Mouse (Mus musculus): ENCODE measurements around the gene Lrrc3c. TPM values are rescaled to one million over a fixed set of nuclear protein-coding genes. Genes with fewer than 3 reads are reported as not detected.

Gene Lrrc3c
- total RNA-seq (2021) (not detected), polyA plus RNA-seq (2012; rRNA removed) (not detected in 2 replicates)
- long read RNA-seq = 0 reads

GRCm38 (mm10) chr11:98597991-98598390 is at the start of gene Lrrc3c:
Gene Lrrc3c (plus strand): TSS chr11:98598291.
- Histone ChIP-seq H3K9ac (ENCODE audit: low read depth, low read length) (no peak within 1 kb of the TSS), H3K36me3 (ENCODE audit: control insufficient read depth, insufficient read depth, low read length) (no peaks in the 10 kb centered on the region), H3K4me3 (no peak within 1 kb of the TSS), H3K27ac (no peak within 1 kb of the TSS), H3K4me1 (ENCODE audit: control insufficient read depth, insufficient read depth, low read length) (no peaks in the 10 kb centered on the region), H3K27me3 (ENCODE audit: control insufficient read depth, insufficient read depth, low read length) (no peaks in the 10 kb centered on the region), H3K79me2 (replicated peaks; ENCODE audit: control insufficient read depth, insufficient read depth, low read length) (no peaks in the 10 kb centered on the region)
- TF ChIP-seq EP300 (IDR thresholded peaks at IDR 0.05; ENCODE audit: insufficient read depth, low read depth, low read length) (no peak), CTCF (IDR thresholded peaks at IDR 0.05) (no peak), POLR2A (IDR thresholded peaks at IDR 0.05; ENCODE audit: insufficient read depth, low read depth, low read length) (no peak)
- DNase-seq = no peak
- intact Hi-C loops (cut with DNase I) = loop anchor here (2.0 to 5.0 kb wide), 2 partner anchors 47 to 256 kb away; partner anchors contain the start of gene Zpbp2
- 81% methylated on average over 8 of the region's 8 CpGs for WGBS

DNA sequence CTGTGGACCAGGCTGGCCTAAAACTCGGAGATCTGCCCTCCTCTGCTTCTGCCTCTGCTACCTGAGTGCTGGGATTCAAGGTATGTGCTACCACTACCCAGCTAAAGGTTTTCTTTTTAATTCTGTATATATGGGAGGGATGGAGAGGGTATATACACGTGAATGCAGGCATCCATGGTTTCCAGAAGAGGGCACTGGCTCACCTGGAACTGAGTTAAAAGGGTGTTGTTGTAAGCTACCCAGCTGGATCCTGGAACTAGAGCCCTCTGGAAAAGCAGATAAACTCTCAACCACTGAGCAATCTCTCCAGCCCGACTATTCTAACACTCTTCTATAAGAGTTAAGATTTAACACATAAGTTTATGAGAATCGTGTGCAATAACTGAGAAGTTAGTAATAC is 48.7 kb upstream of the Lrrc3c start:
- H3K27ac ChIP-seq = no peak overlapping the region
- no peak overlapping the region for H3K9ac ChIP-seq (ENCODE audit: low read depth, low read length)
- H3K4me1 ChIP-seq (ENCODE audit: control insufficient read depth, insufficient read depth, low read length) = 0 out of 2 replicates have a peak, but pooled peaks cover 3% of the 10 kb centered on the region
- H3K4me3 ChIP-seq = no peak overlapping the region
- H3K79me2 ChIP-seq (replicated peaks; ENCODE audit: control insufficient read depth, insufficient read depth, low read length) = no peaks in the 10 kb centered on the region
- intact Hi-C loops (cut with DNase I) = no loop called here
- 65% methylated on average over 4 of the region's 4 CpGs for WGBS
- DNase-seq = no peak
- no peaks in the 10 kb centered on the region for H3K36me3 ChIP-seq (ENCODE audit: control insufficient read depth, insufficient read depth, low read length)
- H3K27me3 ChIP-seq (ENCODE audit: control insufficient read depth, insufficient read depth, low read length) = peaks cover 13% of the 10 kb centered on the region
- peak; percentile 33 for TF ChIP-seq CTCF (IDR thresholded peaks at IDR 0.05)
- no peak for TF ChIP-seq EP300 (IDR thresholded peaks at IDR 0.05; ENCODE audit: insufficient read depth, low read depth, low read length)

DNA sequence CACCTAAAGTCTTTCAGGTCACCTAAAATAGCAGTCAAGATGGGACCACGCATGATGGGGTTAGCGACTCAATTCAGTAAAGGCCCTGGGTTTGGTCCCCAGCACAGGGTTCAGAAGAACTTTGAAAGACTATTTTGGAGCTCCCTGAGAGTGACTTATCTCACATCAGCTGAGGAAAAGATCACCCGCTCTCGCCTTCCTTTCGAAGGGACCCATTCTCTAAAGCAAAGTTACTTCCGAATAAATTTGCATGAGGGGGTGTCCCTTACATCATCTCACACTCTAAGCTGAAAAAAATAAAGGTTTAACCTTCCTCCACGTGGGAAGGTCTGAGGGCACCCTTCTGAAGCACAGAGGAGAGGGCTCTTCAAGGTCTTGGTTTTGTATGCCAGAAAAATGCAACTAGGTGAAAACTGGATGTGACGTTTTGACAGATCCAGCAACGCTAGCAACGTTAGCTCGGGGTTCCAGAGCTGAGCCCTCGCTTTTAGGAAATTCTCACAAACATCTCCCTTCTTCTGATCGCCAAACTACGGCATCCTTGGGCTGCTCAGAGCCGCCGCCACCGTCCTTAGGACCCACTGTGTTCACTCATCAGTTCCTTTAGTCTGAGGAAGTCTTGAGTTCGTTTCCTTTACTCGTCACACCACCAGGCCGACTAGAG is 47.6 kb upstream of the Lrrc3c start:
- Histone ChIP-seq H3K27me3 (ENCODE audit: control insufficient read depth, insufficient read depth, low read length) (peaks cover 11% of the 10 kb centered on the region), H3K36me3 (ENCODE audit: control insufficient read depth, insufficient read depth, low read length) (no peaks in the 10 kb centered on the region), H3K27ac (no peak overlapping the region), H3K4me3 (peak overlapping the region; percentile 76), H3K4me1 (ENCODE audit: control insufficient read depth, insufficient read depth, low read length) (0 out of 2 replicates have a peak, but pooled peaks cover 3% of the 10 kb centered on the region), H3K79me2 (replicated peaks; ENCODE audit: control insufficient read depth, insufficient read depth, low read length) (no peaks in the 10 kb centered on the region), H3K9ac (ENCODE audit: low read depth, low read length) (no peak overlapping the region)
- WGBS = 20% methylated on average over 20 of the region's 20 CpGs
- intact Hi-C loops (cut with DNase I) = loop anchor here (2.0 kb wide), 1 partner anchor 46 kb away; no protein-coding TSS in a partner anchor
- no peak for TF ChIP-seq EP300 (IDR thresholded peaks at IDR 0.05; ENCODE audit: insufficient read depth, low read depth, low read length)
- peak in 1 of 2 experiments; percentile 19 for DNase-seq

- peak; percentile 91 to 93 for DNase-seq
- Histone ChIP-seq H3K36me3 (ENCODE audit: control insufficient read depth, insufficient read depth, low read length) (no peaks in the 10 kb centered on the region), H3K79me2 (replicated peaks; ENCODE audit: control insufficient read depth, insufficient read depth, low read length) (no peaks in the 10 kb centered on the region), H3K27ac (peak within 1 kb of the TSS; percentile 58; the same call in 1 of the 2 replicates), H3K9ac (ENCODE audit: low read depth, low read length) (peak within 1 kb of the TSS; percentile 74), H3K4me3 (peak within 1 kb of the TSS; percentile 76), H3K27me3 (ENCODE audit: control insufficient read depth, insufficient read depth, low read length) (0 out of 2 replicates have a peak, but pooled peaks cover 5% of the 10 kb centered on the region), H3K4me1 (ENCODE audit: control insufficient read depth, insufficient read depth, low read length) (0 out of 2 replicates have a peak, but pooled peaks cover 3% of the 10 kb centered on the region)
- intact Hi-C loops (cut with DNase I) = loop anchor here (2.0 kb wide), 1 partner anchor 46 kb away; no protein-coding TSS in a partner anchor
- TF ChIP-seq CTCF (IDR thresholded peaks at IDR 0.05) (no peak), POLR2A (IDR thresholded peaks at IDR 0.05; ENCODE audit: insufficient read depth, low read depth, low read length) (peak; percentile 43)
- 2% methylated on average over 51 of the region's 51 CpGs for WGBS
Measured at GRCm38 (mm10) chr11:98550975-98551828, 46.9 kb upstream of the Lrrc3c start, which contains the start of gene Zpbp2. Gene Zpbp2 (plus strand): TSS chr11:98551097.

DNA sequence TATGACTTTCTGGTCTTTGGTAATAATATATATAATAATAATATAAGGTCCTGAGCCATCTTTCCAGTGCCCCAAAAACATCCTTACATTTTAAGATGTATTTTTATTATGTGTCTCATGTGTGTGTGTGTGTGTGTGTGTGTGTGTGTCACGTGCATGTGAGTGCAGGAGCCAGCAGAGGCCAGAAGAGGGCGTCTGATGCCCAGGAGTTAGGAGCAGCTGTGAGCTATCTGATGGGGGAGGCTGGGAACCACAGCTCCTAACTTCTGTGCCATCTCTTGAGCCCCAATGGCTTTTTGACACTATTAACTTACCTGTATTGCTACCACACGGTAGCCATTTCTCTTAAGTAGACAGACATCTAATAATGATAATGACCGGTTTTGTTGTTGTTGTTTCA is 44.1 kb upstream of the Lrrc3c start:
- Histone ChIP-seq H3K4me3 (no peak overlapping the region), H3K79me2 (replicated peaks; ENCODE audit: control insufficient read depth, insufficient read depth, low read length) (no peaks in the 10 kb centered on the region), H3K4me1 (ENCODE audit: control insufficient read depth, insufficient read depth, low read length) (0 out of 2 replicates have a peak, but pooled peaks cover 3% of the 10 kb centered on the region), H3K9ac (ENCODE audit: low read depth, low read length) (no peak overlapping the region), H3K27ac (no peak overlapping the region), H3K27me3 (ENCODE audit: control insufficient read depth, insufficient read depth, low read length) (0 out of 2 replicates have a peak, but pooled peaks cover 3% of the 10 kb centered on the region), H3K36me3 (ENCODE audit: control insufficient read depth, insufficient read depth, low read length) (no peaks in the 10 kb centered on the region)
- TF ChIP-seq EP300 (IDR thresholded peaks at IDR 0.05; ENCODE audit: insufficient read depth, low read depth, low read length) (no peak), CTCF (IDR thresholded peaks at IDR 0.05) (no peak), POLR2A (IDR thresholded peaks at IDR 0.05; ENCODE audit: insufficient read depth, low read depth, low read length) (no peak)
- 89% methylated on average over 4 of the region's 4 CpGs for WGBS
- no peak for DNase-seq
- intact Hi-C loops (cut with DNase I) = no loop called here
